Comparison of ENCODE assay signal across 21 mouse cellular contexts in genomic region chr4:32886479-32886878, GRCm38 (mm10).
"Had no signal": no experiment of that assay in that cellular context is flagged by ENCODE, and none has a peak within 500 bp of the region (broad histone marks: within the 10 kb centered on the region; RNA-seq: fewer than 3 reads in every experiment).

No protein-coding gene starts in this region.

- ATAC-seq: liver, postnatal 0 days; lung, postnatal 0 days; midbrain, embryonic 16.5 days had no signal

- H3K27ac ChIP-seq: lung, embryonic 15.5 days; macrophage; neural tube, embryonic 13.5 days; neural tube, embryonic 15.5 days had no signal

- DNase-seq: liver, postnatal 0 days; lung, adult 2 months; lung, postnatal 14 days; lung, postnatal 36 days; midbrain, embryonic 14.5 days; retina, postnatal 1 day; right cerebral cortex, adult 18-20 months; right cerebral cortex, postnatal 25 days; right cerebral cortex, postnatal 4 days; spleen, adult 18-20 months; thymus, adult 18-20 months; thymus, postnatal 14 days; thymus, postnatal 36 days had no signal

- H3K4me3 ChIP-seq: lung, embryonic 15.5 days; myocyte; neural tube, embryonic 13.5 days; neural tube, embryonic 15.5 days had no signal

- H3K4me1 ChIP-seq: lung, embryonic 15.5 days had no signal

- H3K4me2 ChIP-seq: lung, embryonic 15.5 days; midbrain, embryonic 11.5 days; neural tube, embryonic 13.5 days; neural tube, embryonic 15.5 days had no signal

- H3K36me3 ChIP-seq: lung, embryonic 15.5 days; neural tube, embryonic 13.5 days; neural tube, embryonic 15.5 days had no signal

- H3K27me3 ChIP-seq: lung, embryonic 15.5 days; neural tube, embryonic 15.5 days had no signal

- H3K9ac ChIP-seq: liver, postnatal 0 days; lung, embryonic 15.5 days; neural tube, embryonic 13.5 days; neural tube, embryonic 15.5 days had no signal

- H3K9me3 ChIP-seq: lung, embryonic 15.5 days; neural tube, embryonic 13.5 days; neural tube, embryonic 15.5 days had no signal
